Mouse (Mus musculus) heart, embryonic 13.5 days (tissue): ENCODE data around the gene Sertad3. TPM values are rescaled to one million over a fixed set of nuclear protein-coding genes. Genes with fewer than 3 reads are reported as not detected.

Experiments
- ATAC-seq: fragments of 200-750 bp; cut with Nextera tagmentation; 2 replicates; pipeline ENCODE4 v1.8.0; 2017; ENCODE audit warnings: moderate TSS enrichment; ENCODE audit not compliant: insufficient number of reproducible peaks, low FRiP score, low TSS enrichment; ENCODE audit errors: extremely low read depth
- H3K27ac ChIP-seq: fragments of 300-500 bp; sonication (generic); replicated peaks from 2 replicates; pipeline ENCODE4 v1.5.1; 2015; ENCODE audit warnings: moderate library complexity, mild to moderate bottlenecking, inconsistent platforms
- H3K27me3 ChIP-seq: fragments of 300-500 bp; sonication (generic); replicated peaks from 2 replicates; pipeline ENCODE4 v1.6.1; 2015; ENCODE audit warnings: mild to moderate bottlenecking, inconsistent platforms
- H3K36me3 ChIP-seq: fragments of 300-500 bp; sonication (generic); 2 replicates; pipeline ENCODE4 v1.6.1; 2015; ENCODE audit warnings: mild to moderate bottlenecking, inconsistent platforms
- H3K4me1 ChIP-seq: fragments of 300-500 bp; sonication (generic); 2 replicates; pipeline ENCODE4 v1.6.1; 2015; ENCODE audit warnings: inconsistent platforms
- H3K4me2 ChIP-seq: fragments of 300-500 bp; sonication (generic); 2 replicates; pipeline ENCODE4 v1.6.1; 2015; ENCODE audit warnings: inconsistent platforms, mild to moderate bottlenecking, moderate library complexity
- H3K4me3 ChIP-seq: fragments of 300-500 bp; sonication (generic); 2 replicates; pipeline ENCODE4 v1.5.1; 2015; ENCODE audit warnings: moderate library complexity, mild to moderate bottlenecking, inconsistent platforms
- H3K9ac ChIP-seq: fragments of 300-500 bp; sonication (generic); 2 replicates; pipeline ENCODE4 v1.6.1; 2015; ENCODE audit warnings: inconsistent platforms, mild to moderate bottlenecking, moderate library complexity
- H3K9me3 ChIP-seq: fragments of 300-500 bp; sonication (generic); 2 replicates; pipeline ENCODE4 v1.6.1; 2016; ENCODE audit warnings: inconsistent platforms
- WGBS: fragments of 180-500 bp; shearing (Covaris S2); methylation state at CpG from one replicate; pipeline ENCODE4 v1.1.7; 2015; ENCODE audit warnings: mixed read lengths; 5-methylcytosine and 5-hydroxymethylcytosine counted together
- polyA plus RNA-seq: library from polyadenylated mRNA; unstranded; fragments of >200 nt; fragmentation: Nextera tagmentation; extraction: Ambion mirVana; gene quantifications from 2 replicates; pipeline ENCODE4 v1.2.1, GENCODE M21; 2015

Sertad3 gene
- polyA plus RNA-seq, 1 experiment from 2014 or later, result 21.1 TPM

GRCm38 (mm10) chr7:27471390-27472120 is 2.0 kb upstream of the Sertad3 start:
- Histone ChIP-seq H3K4me1 (peaks cover 29% of the 10 kb centered on the region), H3K9ac (no peak overlapping the region), H3K9me3 (no peaks in the 10 kb centered on the region), H3K27me3 (no peaks in the 10 kb centered on the region), H3K27ac (no peak overlapping the region), H3K4me3 (no peak overlapping the region), H3K4me2 (no peak overlapping the region), H3K36me3 (peaks cover 7% of the 10 kb centered on the region)
- no peak for ATAC-seq
- 87% methylated on average over 11 of the region's 11 CpGs for WGBS

DNA sequence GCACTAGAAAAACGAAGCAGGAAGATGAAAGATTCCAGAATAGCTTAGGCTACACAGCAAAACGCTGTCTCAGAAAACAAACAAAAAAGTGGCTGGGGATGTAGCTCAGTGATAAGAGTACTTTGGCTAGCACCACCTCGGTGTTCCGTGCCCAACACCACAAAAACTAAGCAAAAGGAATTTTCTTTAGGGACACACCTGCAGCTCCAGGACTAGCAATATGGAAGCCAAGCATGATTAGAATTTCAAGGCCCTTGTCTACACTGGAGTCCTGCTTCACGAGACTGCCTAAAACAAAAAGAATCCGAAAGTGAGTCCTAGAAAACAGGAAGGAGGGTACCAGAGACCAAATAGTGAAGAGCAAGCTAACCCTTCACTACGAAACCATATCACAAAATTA is 972 bp upstream of the Sertad3 start:
- ATAC-seq, result no peak
- Histone ChIP-seq H3K9ac (peak overlapping the region; percentile 71), H3K4me3 (peak overlapping the region; percentile 79), H3K4me1 (peaks cover 30% of the 10 kb centered on the region), H3K4me2 (peak overlapping the region; percentile 77), H3K9me3 (no peaks in the 10 kb centered on the region), H3K36me3 (peaks cover 17% of the 10 kb centered on the region), H3K27ac (peak overlapping the region; percentile 95), H3K27me3 (no peaks in the 10 kb centered on the region)
- 19% methylated on average over 7 of the region's 7 CpGs for WGBS

GRCm38 (mm10) chr7:27473835-27474489 is 394 bp downstream of the Sertad3 start:
- ATAC-seq, result no peak
- H3K4me1 ChIP-seq, result peaks cover 35% of the 10 kb centered on the region

DNA sequence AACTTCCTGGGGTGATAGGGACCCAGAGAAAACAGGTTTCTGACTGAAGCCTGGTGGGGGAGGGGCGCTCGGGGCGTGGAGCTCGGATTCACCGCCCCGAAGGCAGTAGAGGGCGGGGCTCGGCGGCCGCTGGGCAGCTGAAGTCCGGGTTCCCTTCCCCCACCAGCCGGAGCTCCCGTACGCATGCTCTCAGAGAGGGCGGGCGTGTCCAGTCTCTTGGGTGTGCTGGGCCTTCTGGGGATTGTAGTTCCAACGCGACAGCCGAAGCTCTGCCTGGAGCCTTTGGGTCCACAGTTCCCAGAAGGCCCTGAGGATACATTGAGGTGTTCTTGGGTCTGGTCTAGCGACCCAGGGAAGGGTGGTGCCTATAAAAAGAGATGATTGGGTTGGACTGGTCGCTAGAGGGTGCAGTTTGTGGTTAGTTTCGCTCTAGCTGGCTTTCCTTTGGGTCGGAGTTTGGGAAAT is 954 bp downstream of the Sertad3 start:
- H3K4me1 ChIP-seq, result peaks cover 35% of the 10 kb centered on the region
- peak overlapping the region; percentile 95 for H3K27ac ChIP-seq
- H3K4me3 ChIP-seq, result peak overlapping the region; percentile 79
- H3K9me3 ChIP-seq, result no peaks in the 10 kb centered on the region
- peak; percentile 82 for ATAC-seq
- H3K4me2 ChIP-seq, result peak overlapping the region; percentile 77
- H3K9ac ChIP-seq, result peak overlapping the region; percentile 91
- 0% methylated on average over 23 of the region's 23 CpGs for WGBS
- peaks cover 23% of the 10 kb centered on the region for H3K36me3 ChIP-seq
- H3K27me3 ChIP-seq, result no peaks in the 10 kb centered on the region

More at GRCm38 (mm10) chr7:27473835-27474489, 394 bp downstream of the Sertad3 start:
- Histone ChIP-seq H3K9ac (peak overlapping the region; percentile 91), H3K9me3 (no peaks in the 10 kb centered on the region), H3K4me2 (peak overlapping the region; percentile 77), H3K4me3 (peak overlapping the region; percentile 79), H3K27me3 (no peaks in the 10 kb centered on the region), H3K27ac (peak overlapping the region; percentile 95), H3K36me3 (peaks cover 23% of the 10 kb centered on the region)
- under 1% methylated on average over 34 of the region's 34 CpGs for WGBS

GRCm38 (mm10) chr7:27475596-27475995 is 2.0 kb downstream of the Sertad3 start:
- Histone ChIP-seq H3K4me2 (peak overlapping the region; percentile 77), H3K4me1 (peaks cover 37% of the 10 kb centered on the region), H3K27me3 (no peaks in the 10 kb centered on the region), H3K27ac (peak overlapping the region; percentile 68), H3K9ac (peak overlapping the region; percentile 75), H3K9me3 (no peaks in the 10 kb centered on the region), H3K4me3 (peak overlapping the region; percentile 79), H3K36me3 (peaks cover 23% of the 10 kb centered on the region)
- 85% methylated on average over 2 of the region's 2 CpGs for WGBS
- no peak for ATAC-seq

- peak overlapping the region; percentile 75 for H3K9ac ChIP-seq
- H3K4me3 ChIP-seq, result peak overlapping the region; percentile 79
- no peaks in the 10 kb centered on the region for H3K27me3 ChIP-seq
- H3K36me3 ChIP-seq, result peaks cover 23% of the 10 kb centered on the region
- H3K4me2 ChIP-seq, result peak overlapping the region; percentile 77
- 91% methylated on average over 14 of the region's 14 CpGs for WGBS
- ATAC-seq, result no peak
- H3K27ac ChIP-seq, result peak overlapping the region; percentile 68
- peaks cover 43% of the 10 kb centered on the region for H3K4me1 ChIP-seq
- no peaks in the 10 kb centered on the region for H3K9me3 ChIP-seq
Observed at GRCm38 (mm10) chr7:27476098-27476635, 2.6 kb downstream of the Sertad3 start.

DNA sequence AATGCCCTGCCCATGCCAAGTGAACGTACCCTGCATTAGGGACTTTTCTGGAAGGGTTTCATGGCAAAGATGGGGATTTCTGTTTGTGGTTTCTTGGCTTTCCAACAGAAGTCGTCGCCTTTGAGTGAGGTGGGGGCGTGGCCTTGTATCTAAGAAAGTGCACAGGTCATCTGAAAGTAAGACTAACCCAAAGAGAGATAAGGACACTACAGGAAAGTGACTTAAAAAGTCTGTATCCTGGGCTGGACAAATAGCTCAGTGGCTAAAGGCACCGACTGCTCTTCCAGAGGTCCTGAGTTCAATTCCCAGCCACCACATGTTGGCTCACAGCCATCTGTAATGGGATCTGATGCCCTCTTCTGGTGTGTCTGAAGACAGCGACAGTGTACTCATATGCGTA is 5.0 kb downstream of the Sertad3 start:
- no peak overlapping the region for H3K4me3 ChIP-seq
- ATAC-seq, result no peak

GRCm38 (mm10) chr7:27479750-27480149 is 6.2 kb downstream of the Sertad3 start:
- no peak for ATAC-seq
- Histone ChIP-seq H3K9ac (no peak overlapping the region), H3K27me3 (no peaks in the 10 kb centered on the region), H3K27ac (no peak overlapping the region), H3K9me3 (no peaks in the 10 kb centered on the region), H3K36me3 (peaks cover 23% of the 10 kb centered on the region), H3K4me1 (peaks cover 49% of the 10 kb centered on the region), H3K4me2 (no peak overlapping the region), H3K4me3 (no peak overlapping the region)
- 75% methylated on average over 1 of the region's 1 CpGs for WGBS

More for the DNA sequence above, 5.0 kb downstream of the Sertad3 start:
- peaks cover 23% of the 10 kb centered on the region for H3K36me3 ChIP-seq
- no peaks in the 10 kb centered on the region for H3K27me3 ChIP-seq
- no peak overlapping the region for H3K27ac ChIP-seq
- H3K9ac ChIP-seq, result no peak overlapping the region
- 72% methylated on average over 7 of the region's 7 CpGs for WGBS
- no peaks in the 10 kb centered on the region for H3K9me3 ChIP-seq
- H3K4me2 ChIP-seq, result peak overlapping the region; percentile 13; the same call in 1 of the 2 replicates
- H3K4me1 ChIP-seq, result peaks cover 49% of the 10 kb centered on the region

- H3K4me2 ChIP-seq, result peak overlapping the region; percentile 70
Observed at GRCm38 (mm10) chr7:27480506-27480905, 6.9 kb downstream of the Sertad3 start.

GRCm38 (mm10) chr7:27480927-27481626 is 7.5 kb downstream of the Sertad3 start:
- Histone ChIP-seq H3K36me3 (peaks cover 21% of the 10 kb centered on the region), H3K9ac (peak overlapping the region; percentile 81), H3K9me3 (no peaks in the 10 kb centered on the region), H3K4me3 (peak overlapping the region; percentile 47), H3K4me1 (peaks cover 43% of the 10 kb centered on the region), H3K4me2 (peak overlapping the region; percentile 70), H3K27ac (peak overlapping the region; percentile 91), H3K27me3 (no peaks in the 10 kb centered on the region)
- ATAC-seq, result no peak
- WGBS, result 12% methylated on average over 11 of the region's 11 CpGs

More at GRCm38 (mm10) chr7:27480506-27480905, 6.9 kb downstream of the Sertad3 start:
- peaks cover 44% of the 10 kb centered on the region for H3K4me1 ChIP-seq
- H3K27me3 ChIP-seq, result no peaks in the 10 kb centered on the region
- peak overlapping the region; percentile 47 for H3K4me3 ChIP-seq
- ATAC-seq, result no peak
- peak overlapping the region; percentile 81 for H3K9ac ChIP-seq
- peaks cover 23% of the 10 kb centered on the region for H3K36me3 ChIP-seq
- WGBS, result 55% methylated on average over 3 of the region's 3 CpGs
- H3K27ac ChIP-seq, result peak overlapping the region; percentile 91
- no peaks in the 10 kb centered on the region for H3K9me3 ChIP-seq

- peaks cover 38% of the 10 kb centered on the region for H3K4me1 ChIP-seq
- H3K4me2 ChIP-seq, result peak overlapping the region; percentile 70
- no peaks in the 10 kb centered on the region for H3K9me3 ChIP-seq
- H3K36me3 ChIP-seq, result peaks cover 16% of the 10 kb centered on the region
- H3K4me3 ChIP-seq, result peak overlapping the region; percentile 47
- peak; percentile 95 for ATAC-seq
- peak overlapping the region; percentile 81 for H3K9ac ChIP-seq
- H3K27me3 ChIP-seq, result no peaks in the 10 kb centered on the region
- WGBS, result 0% methylated on average over 8 of the region's 12 CpGs
- peak overlapping the region; percentile 91 for H3K27ac ChIP-seq
Observed at GRCm38 (mm10) chr7:27481627-27481969, 8.0 kb downstream of the Sertad3 start.
